Mouse (Mus musculus) E14TG2a.4 (cell line): Measurements from ENCODE around the gene Tceanc2.

ENCODE experiments used
- H3K27me3 ChIP-seq: 2 replicates; pipeline ENCODE4 v1.6.1; 2014; ENCODE audit warnings: low read length, control low read depth; ENCODE audit not compliant: insufficient read depth
- H3K36me3 ChIP-seq: 2 replicates; pipeline ENCODE4 v1.6.1; 2014; ENCODE audit warnings: low read length, control low read depth; ENCODE audit not compliant: insufficient read depth
- H3K4me1 ChIP-seq: replicated peaks from 2 replicates; pipeline ENCODE4 v1.6.1; 2014; ENCODE audit warnings: low read depth, low read length, control low read depth
- H3K4me3 ChIP-seq: replicated peaks from 2 replicates; pipeline ENCODE4 v1.5.1; 2014; ENCODE audit warnings: mild to moderate bottlenecking, low read length
- H3K9me3 ChIP-seq: 2 replicates; pipeline ENCODE4 v1.6.1; 2014; ENCODE audit warnings: low read length, control low read depth
- CTCF ChIP-seq: conservative IDR thresholded peaks from 2 replicates; pipeline ENCODE4 v1.5.1; 2014; ENCODE audit warnings: low read length
- NANOG ChIP-seq: IDR thresholded peaks from 2 replicates; pipeline ENCODE4 v1.6.1; 2014; ENCODE audit warnings: borderline replicate concordance, low read length, mixed read lengths
- POU5F1 ChIP-seq: IDR thresholded peaks from 2 replicates; pipeline ENCODE4 v1.6.1; 2014; ENCODE audit warnings: low read length, borderline replicate concordance

Gene Tceanc2

GRCm38 (mm10) chr4:107182796-107183195, 3.9 kb upstream of the Tceanc2 start:
- Histone ChIP-seq H3K4me1 (peaks cover 39% of the 10 kb centered on the region), H3K4me3 (no peak overlapping the region), H3K9me3 (no peaks in the 10 kb centered on the region), H3K27me3 (no peaks in the 10 kb centered on the region), H3K36me3 (peaks cover 24% of the 10 kb centered on the region)
- TF ChIP-seq CTCF (no peak), NANOG (no peak), POU5F1 (no peak)

DNA sequence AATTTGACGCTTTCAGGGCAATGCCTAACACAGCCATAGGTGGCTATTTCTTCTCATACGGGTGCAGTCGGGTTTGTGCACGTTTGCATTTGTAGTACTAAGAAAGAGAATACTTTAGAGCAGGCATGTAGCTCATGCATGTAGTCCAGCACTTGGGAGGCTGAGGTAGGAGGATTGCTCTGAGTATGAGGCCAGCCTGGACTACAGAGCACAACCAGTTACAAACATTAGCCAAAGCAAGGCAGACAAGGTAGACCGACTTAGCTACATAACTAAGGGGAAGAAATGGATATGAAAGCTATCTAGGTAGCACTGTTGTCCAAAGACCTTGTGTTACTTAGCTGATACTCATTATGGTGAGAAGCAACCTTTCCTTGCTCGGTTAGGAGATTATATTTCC, 3.0 kb upstream of the Tceanc2 start:
- no peak overlapping the region for H3K4me3 ChIP-seq
- peaks cover 16% of the 10 kb centered on the region for H3K36me3 ChIP-seq
- H3K27me3 ChIP-seq, result no peaks in the 10 kb centered on the region
- peaks cover 47% of the 10 kb centered on the region for H3K4me1 ChIP-seq
- no peaks in the 10 kb centered on the region for H3K9me3 ChIP-seq
- no peak for TF ChIP-seq CTCF

DNA sequence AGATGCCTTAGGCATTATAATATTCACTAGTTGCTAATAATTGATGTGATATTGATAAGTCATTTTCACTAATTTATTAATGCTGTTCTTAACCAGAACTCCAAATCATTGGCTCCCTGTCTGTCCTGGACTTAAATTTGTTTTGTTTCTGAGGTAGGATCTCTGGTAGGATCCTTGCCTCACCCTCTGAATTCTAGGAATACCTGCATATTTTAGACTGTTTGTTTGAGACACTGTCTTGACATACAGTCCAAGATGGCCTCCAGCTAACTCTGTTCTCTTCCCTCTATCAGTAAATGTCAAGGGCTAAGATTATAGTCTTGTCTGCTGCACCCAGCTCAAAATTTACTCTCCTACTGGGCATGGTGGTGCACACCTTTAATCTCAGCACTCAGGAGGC, 1.8 kb upstream of the Tceanc2 start:
- Histone ChIP-seq H3K27me3 (no peaks in the 10 kb centered on the region), H3K9me3 (no peaks in the 10 kb centered on the region), H3K36me3 (peaks cover 15% of the 10 kb centered on the region), H3K4me1 (peaks cover 49% of the 10 kb centered on the region), H3K4me3 (peak overlapping the region; percentile 98; the same call in 1 of the 2 replicates)
- no peak for TF ChIP-seq CTCF
- no peak for TF ChIP-seq NANOG
- no peak for TF ChIP-seq POU5F1

- Histone ChIP-seq H3K36me3 (peaks cover 19% of the 10 kb centered on the region), H3K9me3 (no peaks in the 10 kb centered on the region), H3K4me1 (peaks cover 49% of the 10 kb centered on the region), H3K4me3 (peak overlapping the region; percentile 98), H3K27me3 (no peaks in the 10 kb centered on the region)
- TF ChIP-seq POU5F1, result no peak
- no peak for TF ChIP-seq NANOG
- no peak for TF ChIP-seq CTCF
These were observed 645 bp upstream of the Tceanc2 start for GRCm38 (mm10) chr4:107179561-107179960.

DNA sequence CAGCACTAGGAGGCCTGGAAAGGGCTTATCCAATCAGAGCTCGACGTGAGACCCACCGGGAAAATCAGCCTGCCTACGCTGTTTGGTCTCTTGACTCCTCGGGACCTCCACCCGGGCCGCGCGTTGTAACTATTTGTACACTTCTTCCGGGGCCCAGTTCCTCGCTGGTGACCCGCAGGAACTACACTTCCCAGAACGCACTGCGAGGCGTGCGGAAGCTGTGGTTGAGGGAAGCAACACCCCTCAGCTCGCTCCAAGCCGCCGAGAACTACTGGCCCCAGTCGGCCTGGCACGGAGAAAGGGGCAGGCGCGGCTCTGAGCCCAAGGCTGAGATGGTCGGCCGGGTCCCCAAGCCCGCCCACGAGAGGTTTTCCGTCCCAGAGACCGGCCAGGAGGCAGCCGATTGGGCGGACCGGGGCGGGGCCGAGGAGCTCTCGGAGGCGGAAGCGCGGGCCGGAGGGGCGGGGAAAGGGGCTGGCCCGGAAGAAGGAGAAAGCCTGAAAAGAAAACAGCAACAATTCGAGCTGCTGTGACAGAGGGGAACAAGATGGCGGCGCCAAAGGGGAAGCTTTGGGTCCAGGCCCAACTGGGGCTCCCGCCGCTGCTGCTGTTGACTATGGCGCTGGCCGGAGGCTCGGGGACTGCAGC, 610 bp downstream of the Tceanc2 start, which contains the start of gene Tmem59:
Gene Tmem59, plus strand, starts transcription at position 218 of the 648 bp plus-strand sequence.
- Histone ChIP-seq H3K27me3 (no peaks in the 10 kb centered on the region), H3K9me3 (no peaks in the 10 kb centered on the region), H3K36me3 (peaks cover 27% of the 10 kb centered on the region), H3K4me1 (peaks cover 48% of the 10 kb centered on the region), H3K4me3 (peak within 1 kb of the TSS; percentile 98)
- TF ChIP-seq NANOG (no peak), CTCF (no peak), POU5F1 (no peak)

DNA sequence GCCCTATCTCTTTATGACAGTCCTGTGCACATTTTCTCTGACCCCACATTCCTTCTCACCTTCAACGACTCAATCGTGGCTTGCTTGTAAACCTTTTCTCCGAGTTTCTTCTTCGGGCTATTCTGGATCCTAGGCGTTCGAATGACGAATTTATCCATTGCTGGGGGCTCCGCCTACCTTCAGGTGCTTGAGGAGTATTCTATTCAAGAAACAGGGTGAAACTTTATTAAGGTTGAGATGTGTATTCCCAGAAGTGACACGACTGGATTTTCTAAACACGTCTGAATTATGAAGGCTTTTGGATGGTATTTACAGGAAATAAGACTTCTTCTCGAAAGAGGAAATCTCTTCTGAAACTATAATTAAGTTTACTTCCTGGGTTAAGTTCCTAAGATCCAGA, 1.4 kb downstream of the Tceanc2 start:
- Histone ChIP-seq H3K36me3 (peaks cover 35% of the 10 kb centered on the region), H3K4me1 (peaks cover 41% of the 10 kb centered on the region), H3K27me3 (no peaks in the 10 kb centered on the region), H3K4me3 (peak overlapping the region; percentile 98), H3K9me3 (no peaks in the 10 kb centered on the region)
- no peak for TF ChIP-seq POU5F1
- TF ChIP-seq CTCF, result no peak
- no peak for TF ChIP-seq NANOG

DNA sequence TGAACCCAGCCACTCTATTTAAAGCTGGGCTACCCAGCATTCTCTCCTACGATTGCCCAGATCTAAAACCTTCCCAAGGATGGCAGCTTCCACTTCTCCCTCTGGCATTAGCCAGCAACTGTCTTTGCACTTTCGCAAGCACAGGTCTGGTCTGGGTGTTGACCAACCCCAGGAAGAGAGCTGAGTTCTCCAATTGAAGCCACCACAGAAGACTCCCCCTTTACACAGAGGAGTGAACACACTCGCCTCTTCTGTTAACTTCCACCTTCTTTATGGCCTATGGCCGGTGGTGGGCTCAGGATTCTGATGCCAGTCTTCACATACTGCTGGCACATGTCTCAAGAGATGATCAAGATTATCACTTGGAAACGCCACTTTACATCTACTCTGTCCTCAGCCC, 11.1 kb downstream of the Tceanc2 start:
- Histone ChIP-seq H3K36me3 (peaks cover 36% of the 10 kb centered on the region), H3K4me3 (no peak overlapping the region), H3K9me3 (no peaks in the 10 kb centered on the region), H3K4me1 (peaks cover 3% of the 10 kb centered on the region), H3K27me3 (no peaks in the 10 kb centered on the region)
- TF ChIP-seq POU5F1 (no peak), NANOG (no peak)

DNA sequence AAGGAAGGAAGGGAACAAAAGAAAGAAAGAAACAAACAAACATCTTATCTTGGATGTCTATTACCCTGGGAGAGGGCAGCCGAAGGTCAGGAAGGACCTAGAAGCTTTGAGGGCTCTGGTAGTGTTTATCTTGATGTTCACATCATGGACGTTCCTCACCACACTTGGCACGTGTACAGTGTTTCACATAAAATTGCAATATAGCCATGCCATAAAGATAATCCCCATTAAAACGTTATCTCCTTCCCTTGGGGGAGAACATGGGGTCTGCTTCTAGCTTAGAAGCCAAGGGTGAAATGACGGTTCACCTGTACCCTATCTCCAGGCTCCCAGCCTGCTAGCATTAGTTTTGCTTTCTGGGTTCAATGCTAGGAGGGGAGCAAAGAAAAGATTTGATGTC, 12.2 kb downstream of the Tceanc2 start:
- Histone ChIP-seq H3K4me1 (peaks cover 3% of the 10 kb centered on the region), H3K36me3 (peaks cover 29% of the 10 kb centered on the region), H3K27me3 (no peaks in the 10 kb centered on the region), H3K4me3 (no peak overlapping the region), H3K9me3 (no peaks in the 10 kb centered on the region)
- TF ChIP-seq CTCF, result no peak
- no peak for TF ChIP-seq POU5F1
- no peak for TF ChIP-seq NANOG

DNA sequence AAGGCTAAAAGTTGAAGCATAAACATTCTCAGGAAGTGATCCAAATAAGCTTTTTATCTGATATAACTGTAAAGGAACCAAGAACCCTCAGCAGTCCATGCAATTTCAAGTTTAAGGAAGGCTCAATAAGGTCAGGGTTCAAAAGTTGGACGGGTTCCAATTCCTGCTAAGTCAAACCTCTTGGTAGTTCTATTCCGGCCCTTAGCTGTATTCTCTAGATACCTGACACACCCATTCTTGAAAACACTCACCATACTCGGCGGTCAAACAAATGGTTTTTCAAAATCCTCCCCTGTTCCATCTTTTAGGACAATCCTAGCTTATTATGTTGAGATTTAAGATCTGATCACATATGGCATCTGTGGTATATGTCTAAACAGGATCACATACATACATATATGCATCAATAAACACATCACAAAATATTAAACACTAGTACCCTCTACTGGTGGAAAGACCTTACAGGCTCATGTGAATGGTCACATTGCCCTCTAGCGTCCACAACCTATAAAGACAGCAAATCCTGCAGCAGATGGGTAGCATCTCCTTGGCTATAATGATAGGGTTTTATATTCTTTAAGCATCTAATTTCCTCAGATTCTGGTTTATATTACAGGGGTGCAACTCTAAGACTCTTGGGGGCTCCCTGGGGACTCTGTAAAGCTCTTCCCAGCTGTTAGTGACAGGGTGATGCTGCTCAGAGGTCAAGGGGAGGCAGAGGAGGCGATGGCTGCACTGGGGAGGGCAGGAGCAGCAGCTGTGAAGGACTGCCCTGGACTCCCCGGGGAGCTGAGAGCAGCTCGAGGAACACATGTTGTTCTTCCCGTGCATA, 14.9 kb downstream of the Tceanc2 start:
- H3K36me3 ChIP-seq, result peaks cover 12% of the 10 kb centered on the region
- peaks cover 13% of the 10 kb centered on the region for H3K4me1 ChIP-seq
- no peaks in the 10 kb centered on the region for H3K27me3 ChIP-seq
- TF ChIP-seq CTCF, result peak; percentile 79
- TF ChIP-seq POU5F1, result no peak
- H3K4me3 ChIP-seq, result no peak overlapping the region
- no peaks in the 10 kb centered on the region for H3K9me3 ChIP-seq
